Mouse (Mus musculus) liver, embryonic 12.5 days (tissue): ENCODE measurements at regions not wholly inside any gene's neighbourhood (a gene's known extent, or its start where the extent isn't known, plus 50 kb on each side); places are given as distances from the start of the nearest gene placed in this dataset.

ENCODE experiments used
- ATAC-seq: fragments of 200-750 bp; cut with Nextera tagmentation; 2 replicates; pipeline ENCODE4 v1.8.0; 2017; ENCODE audit warnings: moderate number of reproducible peaks, mild to moderate bottlenecking, moderate library complexity
- H3K27ac ChIP-seq: fragments of 300-500 bp; sonication (generic); 2 replicates; pipeline ENCODE4 v1.5.1; 2016; ENCODE audit warnings: mild to moderate bottlenecking
- H3K27me3 ChIP-seq: fragments of 300-500 bp; sonication (generic); replicated peaks from 2 replicates; pipeline ENCODE4 v1.6.1; 2016; ENCODE audit warnings: mild to moderate bottlenecking, moderate library complexity
- H3K36me3 ChIP-seq: fragments of 300-500 bp; sonication (generic); 2 replicates; pipeline ENCODE4 v1.6.1; 2016; ENCODE audit warnings: mild to moderate bottlenecking, moderate library complexity
- H3K4me1 ChIP-seq: fragments of 300-500 bp; sonication (generic); 2 replicates; pipeline ENCODE4 v1.6.1; 2016
- H3K4me2 ChIP-seq: fragments of 300-500 bp; sonication (generic); 2 replicates; pipeline ENCODE4 v1.6.1; 2016; ENCODE audit warnings: mild to moderate bottlenecking, moderate library complexity
- H3K4me3 ChIP-seq: fragments of 300-500 bp; sonication (generic); 2 replicates; pipeline ENCODE4 v1.5.1; 2016; ENCODE audit warnings: mild to moderate bottlenecking, moderate library complexity
- H3K9ac ChIP-seq: fragments of 300-500 bp; sonication (generic); 2 replicates; pipeline ENCODE4 v1.6.1; 2016; ENCODE audit warnings: mild to moderate bottlenecking, moderate library complexity
- H3K9me3 ChIP-seq: fragments of 300-500 bp; sonication (generic); replicated peaks from 2 replicates; pipeline ENCODE4 v1.6.1; 2016; ENCODE audit warnings: mild to moderate bottlenecking, moderate library complexity
- whole genome bisulfite sequencing: fragments of 180-500 bp; shearing (Covaris S2); methylation state at CpG from one replicate; pipeline ENCODE4 v1.1.7; 2016; ENCODE audit not compliant: insufficient replicate concordance; 5-methylcytosine and 5-hydroxymethylcytosine counted together

DNA sequence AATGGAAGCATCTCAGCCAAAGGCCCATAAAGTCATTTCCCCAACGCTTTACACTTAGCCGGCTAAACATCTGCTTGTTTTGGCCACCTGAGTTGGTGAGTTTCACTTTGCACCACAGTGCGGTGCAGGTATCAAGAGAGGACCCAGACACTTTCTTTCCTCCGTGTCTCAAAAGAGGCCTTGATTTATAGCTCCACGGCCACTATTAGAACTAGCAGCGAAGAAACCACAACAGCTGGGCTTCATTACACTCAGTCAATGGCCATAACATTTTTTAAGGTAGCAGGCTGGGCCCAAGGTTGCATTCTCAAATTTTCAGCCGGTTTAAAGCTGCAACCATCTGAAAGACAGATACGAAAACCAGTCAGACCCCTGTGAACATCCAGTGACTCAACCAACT is 103.4 kb downstream of the Mreg start:
- 73% methylated on average over 8 of the region's 8 CpGs for WGBS
- no peak overlapping the region for H3K4me3 ChIP-seq
- no peak for ATAC-seq

GRCm38 (mm10) chr1:72107125-72107524 is 105.0 kb downstream of the Mreg start:
- Histone ChIP-seq H3K4me3 (no peak overlapping the region), H3K4me2 (no peak overlapping the region), H3K36me3 (no peaks in the 10 kb centered on the region), H3K27me3 (no peaks in the 10 kb centered on the region), H3K9ac (no peak overlapping the region), H3K27ac (no peak overlapping the region), H3K9me3 (no peaks in the 10 kb centered on the region), H3K4me1 (no peaks in the 10 kb centered on the region)
- no peak for ATAC-seq
- WGBS, result 51% methylated on average over 7 of the region's 7 CpGs

More for the DNA sequence above, 103.4 kb downstream of the Mreg start:
- no peaks in the 10 kb centered on the region for H3K36me3 ChIP-seq
- no peaks in the 10 kb centered on the region for H3K27me3 ChIP-seq
- H3K27ac ChIP-seq, result no peak overlapping the region
- no peak overlapping the region for H3K9ac ChIP-seq
- no peaks in the 10 kb centered on the region for H3K4me1 ChIP-seq
- no peak overlapping the region for H3K4me2 ChIP-seq
- no peaks in the 10 kb centered on the region for H3K9me3 ChIP-seq

GRCm38 (mm10) chr1:72106655-72107054 is 105.5 kb downstream of the Mreg start:
- no peak overlapping the region for H3K4me2 ChIP-seq
- H3K4me1 ChIP-seq, result no peaks in the 10 kb centered on the region
- H3K36me3 ChIP-seq, result no peaks in the 10 kb centered on the region
- no peak for ATAC-seq
- no peak overlapping the region for H3K27ac ChIP-seq
- H3K9me3 ChIP-seq, result no peaks in the 10 kb centered on the region
- 43% methylated on average over 4 of the region's 4 CpGs for WGBS
- no peak overlapping the region for H3K9ac ChIP-seq
- no peaks in the 10 kb centered on the region for H3K27me3 ChIP-seq
- no peak overlapping the region for H3K4me3 ChIP-seq

- Histone ChIP-seq H3K9ac (no peak overlapping the region), H3K4me2 (no peak overlapping the region), H3K27ac (no peak overlapping the region), H3K9me3 (no peaks in the 10 kb centered on the region), H3K4me3 (no peak overlapping the region), H3K27me3 (no peaks in the 10 kb centered on the region), H3K4me1 (no peaks in the 10 kb centered on the region), H3K36me3 (no peaks in the 10 kb centered on the region)
- 65% methylated on average over 5 of the region's 5 CpGs for WGBS
- no peak for ATAC-seq
Observed at GRCm38 (mm10) chr1:72105435-72106057, 106.6 kb downstream of the Mreg start.

DNA sequence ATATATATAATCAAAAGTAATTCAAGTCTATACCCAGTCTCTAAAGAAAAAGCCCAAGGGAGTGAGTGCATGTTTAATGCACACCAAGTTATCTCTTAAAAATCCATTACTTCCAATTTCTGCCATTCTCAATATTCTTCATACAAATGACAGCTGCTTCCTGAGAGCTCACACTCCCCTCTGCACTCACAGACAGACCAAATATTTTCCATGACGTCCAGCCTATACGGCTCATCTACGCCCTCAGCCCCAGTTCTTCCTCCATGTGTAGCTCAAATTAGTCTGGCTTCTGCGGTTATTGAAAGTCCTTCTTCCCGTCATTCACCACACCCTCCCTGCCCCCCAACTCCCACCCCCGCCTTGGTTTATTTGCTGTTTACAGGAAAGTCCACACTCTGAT is 108.1 kb downstream of the Mreg start:
- no peak overlapping the region for H3K4me3 ChIP-seq
- no peak overlapping the region for H3K9ac ChIP-seq
- WGBS, result 35% methylated on average over 6 of the region's 6 CpGs
- no peaks in the 10 kb centered on the region for H3K27me3 ChIP-seq
- no peaks in the 10 kb centered on the region for H3K36me3 ChIP-seq
- H3K4me1 ChIP-seq, result no peaks in the 10 kb centered on the region
- H3K27ac ChIP-seq, result no peak overlapping the region
- ATAC-seq, result no peak
- no peak overlapping the region for H3K4me2 ChIP-seq
- H3K9me3 ChIP-seq, result no peaks in the 10 kb centered on the region

- Histone ChIP-seq H3K27me3 (no peaks in the 10 kb centered on the region), H3K27ac (no peak overlapping the region), H3K9ac (no peak overlapping the region), H3K4me3 (no peak overlapping the region), H3K4me2 (no peak overlapping the region), H3K36me3 (no peaks in the 10 kb centered on the region), H3K4me1 (no peaks in the 10 kb centered on the region), H3K9me3 (no peaks in the 10 kb centered on the region)
- WGBS, result 62% methylated on average over 6 of the region's 6 CpGs
- no peak for ATAC-seq
Observed at GRCm38 (mm10) chr1:72103387-72103786, 108.7 kb downstream of the Mreg start.

GRCm38 (mm10) chr1:72099447-72099846 is 112.7 kb downstream of the Mreg start:
- Histone ChIP-seq H3K4me2 (no peak overlapping the region), H3K27me3 (no peaks in the 10 kb centered on the region), H3K4me3 (no peak overlapping the region), H3K9me3 (no peaks in the 10 kb centered on the region), H3K9ac (no peak overlapping the region), H3K36me3 (no peaks in the 10 kb centered on the region), H3K27ac (no peak overlapping the region), H3K4me1 (no peaks in the 10 kb centered on the region)
- WGBS, result 64% methylated on average over 5 of the region's 5 CpGs
- no peak for ATAC-seq

DNA sequence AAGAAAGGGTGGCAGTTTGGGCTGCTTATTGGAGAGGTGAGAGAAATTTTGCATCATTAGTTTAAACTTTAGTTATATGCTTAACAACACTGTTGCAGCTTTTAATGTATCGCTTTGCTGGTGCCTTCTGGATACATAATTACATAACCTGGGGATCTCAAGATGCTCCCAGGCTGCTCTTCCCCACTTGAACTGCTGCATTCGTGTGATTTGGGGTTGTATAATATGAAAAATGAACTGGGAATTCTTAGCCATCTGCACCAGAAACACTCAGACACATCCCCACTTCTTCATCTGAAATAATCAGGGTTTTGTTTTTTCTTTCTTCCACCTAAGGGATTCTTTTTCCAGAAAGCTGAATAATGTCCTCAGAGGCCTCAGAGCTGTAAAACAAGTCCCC is 120.8 kb downstream of the Mreg start:
- H3K9ac ChIP-seq, result no peak overlapping the region
- H3K4me2 ChIP-seq, result no peak overlapping the region
- H3K27ac ChIP-seq, result no peak overlapping the region
- no peaks in the 10 kb centered on the region for H3K4me1 ChIP-seq
- ATAC-seq, result no peak
- H3K4me3 ChIP-seq, result no peak overlapping the region
- no peaks in the 10 kb centered on the region for H3K36me3 ChIP-seq
- no peaks in the 10 kb centered on the region for H3K27me3 ChIP-seq
- no peaks in the 10 kb centered on the region for H3K9me3 ChIP-seq
- WGBS, result 55% methylated on average over 2 of the region's 2 CpGs

DNA sequence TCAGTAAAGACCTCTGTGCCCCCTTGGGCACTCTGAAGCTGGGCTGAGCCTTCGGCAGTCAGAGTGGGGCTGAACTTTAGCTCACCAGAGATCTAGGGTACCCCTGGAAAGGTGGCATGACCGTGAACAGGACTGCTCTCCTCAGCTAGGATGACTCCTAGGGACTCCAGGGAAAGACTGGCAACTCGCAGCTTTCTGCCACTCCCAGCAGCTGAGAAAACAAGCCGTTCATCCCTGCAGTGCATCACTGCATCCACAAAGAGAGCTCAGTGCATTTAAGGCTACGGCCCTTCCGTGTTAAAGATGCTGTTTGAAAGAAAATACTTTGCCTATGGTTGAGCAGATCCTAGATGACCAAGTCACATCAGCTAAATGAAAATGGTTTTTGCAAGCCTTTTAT is 126.4 kb downstream of the Mreg start:
- no peaks in the 10 kb centered on the region for H3K36me3 ChIP-seq
- no peaks in the 10 kb centered on the region for H3K4me1 ChIP-seq
- H3K4me2 ChIP-seq, result no peak overlapping the region
- H3K9me3 ChIP-seq, result no peaks in the 10 kb centered on the region
- no peak for ATAC-seq
- H3K9ac ChIP-seq, result no peak overlapping the region
- WGBS, result 60% methylated on average over 6 of the region's 6 CpGs
- no peaks in the 10 kb centered on the region for H3K27me3 ChIP-seq
- H3K4me3 ChIP-seq, result no peak overlapping the region
- no peak overlapping the region for H3K27ac ChIP-seq

DNA sequence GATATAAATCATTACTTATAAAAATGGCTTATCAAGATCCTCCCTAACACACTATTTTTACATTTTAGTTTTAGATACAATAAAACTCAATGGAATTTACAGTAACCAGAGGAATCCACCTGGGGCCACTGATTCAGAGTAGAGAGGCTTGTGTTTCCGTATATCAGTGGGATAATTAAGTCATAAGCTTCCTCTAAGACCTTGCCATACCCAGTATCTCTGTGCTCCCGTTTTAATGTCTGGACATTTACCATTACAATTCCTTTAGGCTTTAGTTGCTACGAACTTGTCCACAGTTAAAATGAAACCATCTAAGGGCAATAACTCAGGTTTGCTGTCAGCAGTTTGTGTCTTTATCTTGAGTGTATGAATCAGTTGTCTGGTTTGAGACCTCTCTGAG is 127.9 kb downstream of the Mreg start:
- Histone ChIP-seq H3K4me1 (no peaks in the 10 kb centered on the region), H3K4me3 (no peak overlapping the region), H3K4me2 (no peak overlapping the region), H3K27me3 (no peaks in the 10 kb centered on the region), H3K27ac (no peak overlapping the region), H3K9ac (no peak overlapping the region), H3K36me3 (no peaks in the 10 kb centered on the region), H3K9me3 (no peaks in the 10 kb centered on the region)
- WGBS, result 67% methylated on average over 3 of the region's 3 CpGs
- no peak for ATAC-seq

- Histone ChIP-seq H3K27me3 (no peaks in the 10 kb centered on the region), H3K4me2 (no peak overlapping the region), H3K9me3 (no peaks in the 10 kb centered on the region), H3K27ac (no peak overlapping the region), H3K9ac (no peak overlapping the region), H3K4me3 (no peak overlapping the region), H3K4me1 (no peaks in the 10 kb centered on the region), H3K36me3 (no peaks in the 10 kb centered on the region)
- no peak for ATAC-seq
- WGBS, result 79% methylated on average over 4 of the region's 4 CpGs
Observed at GRCm38 (mm10) chr1:72082366-72082765, 129.7 kb downstream of the Mreg start.

GRCm38 (mm10) chr1:72081811-72082210 is 130.3 kb downstream of the Mreg start:
- Histone ChIP-seq H3K27ac (no peak overlapping the region), H3K36me3 (no peaks in the 10 kb centered on the region), H3K4me1 (no peaks in the 10 kb centered on the region), H3K9ac (no peak overlapping the region), H3K4me3 (no peak overlapping the region), H3K9me3 (no peaks in the 10 kb centered on the region), H3K4me2 (no peak overlapping the region), H3K27me3 (no peaks in the 10 kb centered on the region)
- no peak for ATAC-seq
- WGBS, result 71% methylated on average over 5 of the region's 5 CpGs

DNA sequence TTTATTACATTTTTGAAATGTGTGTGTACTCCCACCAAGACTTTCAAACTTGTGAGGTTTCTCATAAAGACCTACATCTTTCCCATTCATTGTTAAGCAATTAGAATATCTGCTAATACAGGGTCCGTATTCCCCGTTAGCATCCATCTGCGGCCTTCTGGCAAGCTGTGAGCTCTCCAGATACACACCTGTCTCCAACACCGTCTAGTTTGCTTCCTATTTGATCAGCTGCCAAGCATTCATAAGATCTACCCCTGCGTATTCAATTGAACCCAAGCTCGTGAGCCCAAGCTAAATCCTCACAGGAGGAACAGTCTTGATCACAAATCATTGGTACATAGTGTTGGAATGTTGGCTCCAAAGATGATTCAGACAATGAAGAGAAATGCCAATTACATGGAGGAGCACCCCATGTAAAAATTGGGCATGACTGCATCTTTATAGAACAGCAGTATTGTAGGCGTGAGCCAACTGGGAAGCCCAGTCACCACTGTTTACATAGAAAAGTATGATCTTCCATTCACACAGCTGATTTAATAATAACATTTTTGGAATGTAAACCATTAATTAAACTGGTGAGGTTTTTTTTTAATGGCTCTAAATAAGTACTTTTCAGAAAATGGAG is 133.1 kb downstream of the Mreg start:
- no peaks in the 10 kb centered on the region for H3K36me3 ChIP-seq
- no peak overlapping the region for H3K4me3 ChIP-seq
- no peaks in the 10 kb centered on the region for H3K9me3 ChIP-seq
- no peak overlapping the region for H3K9ac ChIP-seq
- 76% methylated on average over 7 of the region's 7 CpGs for WGBS
- no peak overlapping the region for H3K4me2 ChIP-seq
- H3K4me1 ChIP-seq, result no peaks in the 10 kb centered on the region
- no peak for ATAC-seq
- H3K27me3 ChIP-seq, result no peaks in the 10 kb centered on the region
- H3K27ac ChIP-seq, result no peak overlapping the region
